Mouse (Mus musculus) CH12F3 (cell line): ENCODE measurements around the gene Nudcd2.
"Not testable (repeated sequence)": the region's sequence is repeated elsewhere in the genome, so short reads cannot be mapped to it uniquely, and the experiment has no call there.

Source experiments
- in situ Hi-C: fragments of 300-500 bp; cut with MboI; formaldehyde crosslinking; loops from 2 replicates; pipeline ENCODE4 v1.14.3; 2020; ENCODE audit warnings: low sequenced_read_pairs

The Nudcd2 gene

DNA sequence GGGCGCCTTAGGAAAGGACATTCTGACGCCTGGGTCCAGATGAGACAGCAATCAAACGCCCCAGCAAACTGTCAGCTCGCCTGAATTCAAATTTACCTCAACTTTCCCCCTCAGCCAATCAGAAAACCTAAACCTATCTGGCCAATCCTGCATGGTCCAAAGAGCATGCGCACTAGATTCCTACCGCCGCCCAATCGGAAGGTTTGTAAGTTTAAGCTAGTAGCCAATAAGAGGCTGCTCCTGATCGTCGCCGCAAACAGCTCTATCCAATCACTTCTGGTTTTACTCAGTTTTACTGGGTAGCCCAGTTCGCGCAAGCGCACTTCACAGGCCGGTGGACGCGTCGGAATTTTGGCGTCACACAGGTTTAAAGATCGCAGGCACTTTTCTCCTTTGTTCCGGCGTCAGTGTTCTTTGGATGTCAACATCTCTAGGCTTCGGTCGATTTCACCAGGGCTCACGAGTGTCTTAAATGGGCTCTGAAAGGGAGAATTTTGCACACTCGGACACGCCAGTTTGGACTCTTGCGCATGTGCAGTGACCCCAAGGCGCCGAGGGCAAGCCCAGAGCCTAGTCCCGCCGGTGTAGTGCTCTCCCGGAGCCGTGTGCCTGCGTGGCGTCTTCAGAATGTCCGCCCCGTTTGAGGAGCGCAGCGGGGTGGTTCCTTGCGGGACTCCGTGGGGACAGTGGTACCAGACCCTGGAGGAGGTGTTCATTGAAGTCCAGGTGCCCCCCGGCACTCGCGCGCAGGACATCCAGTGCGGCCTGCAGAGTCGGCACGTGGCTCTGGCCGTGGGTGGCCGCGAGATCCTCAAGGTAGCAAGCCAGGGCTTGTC lies at the start of gene Nudcd2, which contains the start of gene Hmmr:
TSS of gene Nudcd2 (plus strand) at position 329 of the 836 bp plus-strand sequence.
TSS of gene Hmmr (minus strand) at position 84 of the 836 bp plus-strand sequence.
- in situ Hi-C loops, result no loop called here

DNA sequence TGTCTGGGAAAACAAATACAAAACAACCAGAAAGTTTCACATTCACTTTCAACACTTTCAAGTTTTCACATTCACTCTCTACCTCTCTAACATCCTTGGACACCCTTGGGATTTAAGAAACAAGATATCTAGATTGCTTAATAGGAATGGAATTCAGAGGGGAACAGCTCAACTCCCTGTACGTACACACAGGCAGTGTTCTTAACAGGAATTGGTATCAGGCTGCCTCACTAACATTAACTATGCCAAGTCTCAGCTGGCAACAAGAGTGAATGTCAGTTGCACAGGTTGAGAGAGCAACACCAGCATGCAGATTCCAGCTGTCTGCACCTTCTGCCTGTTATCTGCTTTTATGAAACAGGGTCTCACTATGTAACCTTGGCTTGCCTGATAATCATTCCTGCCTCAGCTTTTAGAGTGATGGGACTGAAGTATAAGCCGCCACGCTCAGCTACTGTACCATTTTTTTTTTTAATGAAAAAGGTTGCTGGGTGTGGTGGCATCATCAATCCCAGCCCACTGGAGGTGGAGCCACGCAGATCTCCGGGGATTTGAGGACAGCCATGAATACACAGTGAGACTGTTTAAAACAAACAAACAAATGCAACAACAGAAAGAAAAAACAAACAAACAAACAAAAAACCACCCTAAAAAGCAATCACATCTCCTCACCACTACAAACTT lies 42.9 kb upstream of the Nudcd2 start:
- in situ Hi-C loops, result no loop called here

DNA sequence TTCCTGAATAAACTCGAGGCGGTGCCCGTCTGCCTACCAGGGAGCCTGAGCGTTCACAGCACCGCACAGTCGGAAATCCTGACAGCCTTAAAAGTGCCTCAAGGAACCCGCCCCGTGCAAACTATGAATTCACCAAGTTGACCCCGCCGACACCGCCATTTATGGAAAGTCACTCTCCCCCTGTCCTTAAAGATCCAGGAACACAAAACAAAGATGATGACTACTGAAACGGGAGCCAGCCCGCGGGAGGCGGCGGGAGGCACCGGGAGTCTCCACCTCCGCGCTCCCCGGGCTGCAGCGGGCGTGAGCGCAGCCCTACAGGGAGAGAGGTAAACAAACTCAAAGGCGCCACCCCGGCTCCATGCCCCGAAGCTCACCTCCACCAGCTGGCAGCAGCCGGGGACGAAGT lies 41.4 kb upstream of the Nudcd2 start:
- in situ Hi-C loops, result no loop called here

DNA sequence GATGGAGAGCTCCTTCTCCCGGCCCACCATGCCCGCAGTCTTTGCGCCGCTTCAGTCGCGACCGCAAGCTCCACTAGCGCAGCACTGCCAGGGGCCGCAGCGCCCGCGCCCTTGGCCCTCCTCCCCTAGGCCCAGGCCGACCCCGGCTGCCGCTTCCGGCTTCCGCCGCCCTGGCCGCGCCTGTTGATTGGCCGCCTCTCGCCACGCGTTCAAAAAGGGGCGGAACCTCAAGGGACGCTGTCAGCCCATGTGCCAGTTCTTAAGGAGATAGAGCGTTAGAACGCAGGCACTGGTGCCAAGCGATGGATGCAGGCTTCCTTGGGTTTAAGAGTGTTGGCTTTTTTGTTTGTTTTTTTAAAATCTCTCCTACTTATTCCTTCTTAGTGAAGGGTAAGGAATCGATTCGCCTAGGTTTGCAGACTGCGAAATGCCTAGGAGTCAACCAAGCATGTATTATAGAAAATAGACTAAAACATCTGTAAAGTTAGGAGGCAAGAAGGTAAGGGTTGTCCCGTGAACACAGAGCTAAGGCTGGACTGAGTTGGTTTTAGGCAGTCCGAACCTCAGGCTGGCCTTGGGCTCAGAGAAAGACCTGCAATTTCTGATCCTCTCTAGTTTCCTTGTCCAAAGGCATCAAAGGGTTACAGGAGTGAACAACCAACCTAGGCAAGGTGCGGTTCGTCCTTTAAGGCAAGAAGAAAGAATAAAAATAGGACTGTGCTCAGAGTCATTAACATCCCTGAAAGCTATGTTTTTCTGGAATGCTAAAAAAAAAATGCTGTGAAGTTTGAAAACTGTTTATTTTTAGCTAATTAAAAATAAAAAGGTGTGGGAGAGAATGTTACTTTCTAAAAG lies 40.7 kb upstream of the Nudcd2 start:
- in situ Hi-C loops, result no loop called here

DNA sequence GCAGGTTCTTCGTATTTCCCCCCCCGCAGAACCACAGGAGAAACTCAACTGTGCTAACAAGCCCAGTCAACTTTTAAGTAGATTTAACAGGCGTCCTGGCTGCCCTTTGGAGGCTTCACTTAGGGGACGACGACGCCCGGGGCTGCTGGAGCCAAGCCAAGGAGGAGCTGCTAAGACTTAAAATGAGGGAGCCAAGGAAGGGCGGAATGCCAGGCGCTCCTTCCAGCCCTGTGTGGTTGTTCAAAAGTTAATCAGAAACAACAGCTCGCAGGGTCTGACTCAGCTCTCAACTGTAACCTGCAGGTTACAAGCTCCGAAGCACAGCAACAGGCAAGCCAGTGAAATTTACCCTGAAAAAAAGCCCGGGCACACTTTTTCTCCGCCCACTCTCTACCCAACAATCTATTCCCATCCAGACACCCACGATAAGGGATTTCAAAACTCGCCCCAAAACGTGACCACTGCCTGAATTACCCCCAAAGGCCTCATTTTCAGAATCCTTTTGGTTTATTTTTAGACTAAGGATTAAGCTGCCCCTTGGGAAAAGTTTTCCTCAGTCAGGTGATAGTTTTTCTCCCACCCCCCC lies 40.0 kb upstream of the Nudcd2 start:
- in situ Hi-C loops, result no loop called here

DNA sequence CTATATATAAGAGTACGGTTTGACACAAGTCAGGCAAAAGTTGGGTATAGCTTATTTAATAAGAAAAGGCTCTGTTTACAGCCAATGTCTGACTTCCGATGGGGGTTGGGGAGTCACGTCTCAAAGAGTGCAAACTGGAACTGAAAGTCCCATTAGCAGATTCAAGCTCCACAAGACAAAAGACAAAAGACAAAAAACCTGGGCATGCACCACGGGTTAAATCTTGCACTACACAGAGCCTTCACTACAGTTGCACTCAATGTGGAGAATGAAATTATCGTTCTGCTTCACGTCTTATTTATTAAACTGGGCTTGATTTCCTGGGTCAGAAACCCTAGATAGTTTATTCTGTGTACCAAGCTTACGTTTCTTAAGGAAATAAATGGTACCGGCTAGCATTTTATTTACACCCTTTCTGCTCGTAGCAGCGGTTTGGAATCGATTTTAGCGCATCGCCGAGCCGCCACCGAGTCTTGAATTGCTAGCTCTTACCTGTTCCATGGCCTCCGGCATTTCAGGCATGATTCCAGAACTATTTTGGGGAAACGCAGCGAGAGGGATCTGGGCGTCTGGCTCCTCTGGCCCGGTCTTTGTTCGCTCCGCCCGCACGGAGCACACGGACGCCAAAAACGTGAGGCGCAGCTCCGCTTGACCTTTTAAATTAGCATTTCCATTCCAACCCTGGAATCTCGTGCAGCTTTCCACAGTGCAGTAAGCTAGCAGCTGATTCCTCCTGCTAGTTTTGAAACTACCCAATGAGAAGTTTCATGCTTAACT lies 39.0 kb upstream of the Nudcd2 start:
- in situ Hi-C loops, result no loop called here

DNA sequence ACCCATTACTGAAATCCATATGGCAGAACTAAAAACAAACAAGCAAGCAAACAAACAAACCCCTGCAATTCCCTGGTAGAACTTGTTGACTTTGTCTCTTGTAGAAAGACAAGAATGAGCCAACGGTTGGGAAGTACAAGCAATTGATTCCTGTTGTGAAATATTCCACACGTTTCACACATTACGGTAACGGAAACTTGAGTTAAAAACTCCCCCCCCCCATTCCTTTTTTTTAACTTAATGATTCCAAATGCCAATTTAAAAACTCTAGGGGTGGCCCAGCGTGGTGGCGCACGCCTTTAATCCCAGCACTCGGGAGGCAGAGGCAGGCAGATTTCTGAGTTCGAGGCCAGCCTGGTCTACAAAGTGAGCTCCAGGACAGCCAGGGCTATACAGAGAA lies 38.4 kb upstream of the Nudcd2 start, which contains the start of gene Mat2b:
TSS of gene Mat2b (minus strand) at position 101 of the 400 bp plus-strand sequence.
- in situ Hi-C loops, result no loop called here

DNA sequence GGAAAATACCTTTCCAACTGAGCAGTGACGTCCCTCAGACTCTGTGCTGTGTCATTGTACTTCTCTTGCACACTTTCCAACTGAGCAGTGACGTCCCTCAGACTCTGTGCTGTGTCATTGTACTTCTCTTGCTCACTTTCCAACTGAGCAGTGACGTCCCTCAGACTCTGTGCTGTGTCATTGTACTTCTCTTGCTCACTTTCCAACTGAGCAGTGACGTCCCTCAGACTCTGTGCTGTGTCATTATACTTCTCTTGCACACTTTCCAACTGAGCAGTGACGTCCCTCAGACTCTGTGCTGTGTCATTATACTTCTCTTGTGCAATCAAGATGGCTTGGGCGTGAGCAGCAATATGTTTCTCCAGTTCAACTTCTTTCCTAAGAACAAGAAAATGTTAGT lies 23.6 kb upstream of the Nudcd2 start:
- in situ Hi-C loops, result not testable (repeated sequence)

DNA sequence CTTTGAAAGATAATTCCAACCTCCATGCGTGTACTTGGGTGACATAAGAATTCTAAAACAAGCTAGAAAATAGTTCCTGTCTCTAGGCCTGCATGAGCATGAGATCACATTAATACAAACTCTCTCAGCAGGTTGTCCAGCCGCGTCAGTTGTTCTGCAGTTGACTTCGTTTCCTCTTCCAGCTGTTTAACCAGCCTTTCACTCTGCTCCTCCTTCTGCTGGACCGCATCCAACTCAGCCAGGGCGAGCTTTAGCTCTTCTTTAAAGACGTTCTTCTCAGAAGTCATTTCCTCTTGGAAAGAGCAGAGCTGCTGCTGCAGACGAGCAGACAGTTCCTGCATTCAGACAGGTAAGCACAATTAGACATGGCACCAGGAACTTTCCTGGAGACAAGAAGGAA lies 19.6 kb upstream of the Nudcd2 start:
- in situ Hi-C loops, result no loop called here

DNA sequence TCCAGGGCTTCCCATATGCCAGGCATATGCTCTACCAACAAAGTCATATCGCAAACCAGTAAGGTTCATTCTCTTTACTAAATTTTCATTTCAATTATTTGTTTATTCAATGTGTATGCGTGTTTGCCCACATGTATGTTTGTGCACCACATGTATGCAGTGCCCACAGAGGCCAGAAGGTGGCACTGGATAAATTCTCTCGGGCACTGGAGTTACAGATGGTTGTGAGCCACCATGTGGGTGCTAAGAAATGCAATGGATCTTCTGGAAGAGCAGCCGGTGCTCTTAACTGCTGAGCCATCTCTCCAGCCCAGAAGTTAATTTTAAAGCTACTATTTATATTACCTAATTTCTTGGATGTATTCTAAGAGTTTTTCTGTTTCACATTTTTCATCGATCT lies 17.9 kb upstream of the Nudcd2 start:
- in situ Hi-C loops, result no loop called here

DNA sequence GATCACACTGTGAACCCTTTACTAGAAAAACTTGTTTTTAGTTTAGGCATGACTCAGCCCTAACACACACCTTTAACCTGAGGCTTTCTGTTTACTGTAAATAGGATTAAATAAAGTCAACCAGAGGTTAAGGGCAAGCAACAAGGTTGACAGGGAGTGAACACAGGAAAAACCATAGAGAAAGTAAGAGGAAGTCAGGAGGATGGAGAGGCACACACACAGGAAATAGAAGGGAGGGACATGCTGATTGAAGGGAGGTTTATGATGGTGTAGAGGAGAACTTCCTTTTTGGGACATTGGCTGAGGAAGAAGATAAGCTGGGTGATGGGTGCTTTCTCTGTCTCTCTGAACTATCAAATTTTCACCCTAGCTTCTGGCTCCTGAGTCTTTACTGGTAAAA lies 15.1 kb upstream of the Nudcd2 start:
- in situ Hi-C loops, result no loop called here

DNA sequence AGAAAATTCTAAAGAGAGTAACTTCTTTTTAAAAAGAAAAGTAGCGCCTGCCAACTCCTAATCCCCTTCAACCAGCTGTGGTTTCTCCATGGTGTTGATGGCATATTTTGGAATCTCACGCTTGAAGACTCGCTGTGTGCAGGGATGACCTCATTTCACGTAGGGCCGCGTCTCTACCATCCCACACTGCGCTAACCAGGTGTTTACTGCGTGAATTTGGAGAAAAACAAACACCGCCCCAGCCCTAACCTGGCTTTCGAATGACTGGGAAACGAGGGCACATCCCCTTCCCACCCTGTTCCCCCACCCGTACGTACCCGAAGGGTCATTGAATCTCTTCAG lies 499 bp upstream of the Nudcd2 start:
- in situ Hi-C loops, result no loop called here

DNA sequence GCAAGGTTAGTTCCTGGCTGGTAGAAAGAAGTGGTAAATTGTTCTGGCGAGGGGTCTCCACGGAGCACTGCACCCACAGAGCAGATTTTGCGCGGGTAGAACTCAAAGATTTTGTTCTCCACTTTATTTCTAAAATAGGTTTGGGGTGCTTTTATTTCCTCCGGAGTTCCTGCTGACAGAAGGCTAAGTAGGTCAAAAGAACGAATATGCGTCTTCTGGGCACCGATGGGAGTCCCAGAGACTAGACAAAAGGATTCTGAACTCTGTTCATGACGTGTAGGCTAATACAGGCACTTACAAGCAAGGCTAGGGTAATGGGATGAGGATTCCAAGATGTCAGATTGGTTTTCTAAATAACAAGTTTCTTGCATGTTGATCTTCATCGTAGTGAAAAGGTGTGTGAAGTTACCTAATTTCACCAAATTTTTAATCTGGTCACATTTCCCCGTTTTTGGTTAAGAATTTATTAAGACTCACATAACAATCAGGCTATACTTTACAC lies 835 bp downstream of the Nudcd2 start:
- in situ Hi-C loops, result no loop called here

DNA sequence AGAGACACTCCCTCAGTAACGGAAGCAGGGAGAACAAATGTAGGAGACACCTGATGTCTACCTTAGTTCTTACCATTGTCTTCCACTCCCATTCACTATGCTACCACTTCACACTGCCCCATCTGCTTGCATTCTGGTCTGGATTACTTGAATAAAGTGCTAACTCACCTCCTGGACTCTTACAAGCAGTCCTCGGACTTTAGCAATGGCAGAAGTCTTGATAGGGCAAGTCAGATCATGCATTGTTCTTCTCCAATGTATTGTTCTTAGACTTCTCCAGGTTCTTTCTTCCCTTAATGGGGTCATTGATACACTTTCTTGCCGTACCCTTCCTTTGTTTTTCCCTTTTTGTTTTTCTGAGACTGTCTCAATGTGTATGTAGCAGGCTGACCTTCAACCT lies 3.9 kb downstream of the Nudcd2 start:
- in situ Hi-C loops, result no loop called here

DNA sequence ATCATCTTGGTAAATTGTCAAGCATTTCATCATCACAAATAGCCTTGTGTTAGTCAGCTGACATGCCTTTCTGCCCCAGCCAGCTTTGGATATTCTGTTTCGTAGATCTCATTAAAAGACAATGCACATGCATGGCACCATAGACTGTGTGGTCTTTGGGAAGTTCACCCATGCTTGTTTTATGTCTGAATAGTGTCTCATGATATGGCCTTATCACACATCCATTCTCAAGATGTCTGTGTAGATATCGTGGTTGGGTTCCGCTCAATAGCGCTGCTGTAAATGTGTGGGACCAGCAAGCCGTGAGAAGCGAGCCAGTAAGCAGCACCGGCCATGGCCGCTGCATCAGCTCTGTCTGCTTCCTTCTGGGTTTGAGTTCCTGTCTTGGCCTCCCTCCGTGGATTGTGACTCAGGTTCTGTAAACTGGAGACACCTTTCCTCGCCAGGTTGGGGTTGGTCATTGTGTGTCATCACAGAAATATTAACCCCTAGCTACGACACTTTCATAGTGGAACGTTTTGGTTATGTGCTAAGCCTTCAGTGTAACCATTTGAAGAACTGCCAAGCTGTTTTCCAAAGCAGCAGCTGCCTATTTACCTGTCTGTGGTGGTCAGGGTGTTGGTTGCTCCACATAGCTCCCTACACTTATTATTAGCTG lies 8.3 kb downstream of the Nudcd2 start:
- in situ Hi-C loops, result no loop called here

DNA sequence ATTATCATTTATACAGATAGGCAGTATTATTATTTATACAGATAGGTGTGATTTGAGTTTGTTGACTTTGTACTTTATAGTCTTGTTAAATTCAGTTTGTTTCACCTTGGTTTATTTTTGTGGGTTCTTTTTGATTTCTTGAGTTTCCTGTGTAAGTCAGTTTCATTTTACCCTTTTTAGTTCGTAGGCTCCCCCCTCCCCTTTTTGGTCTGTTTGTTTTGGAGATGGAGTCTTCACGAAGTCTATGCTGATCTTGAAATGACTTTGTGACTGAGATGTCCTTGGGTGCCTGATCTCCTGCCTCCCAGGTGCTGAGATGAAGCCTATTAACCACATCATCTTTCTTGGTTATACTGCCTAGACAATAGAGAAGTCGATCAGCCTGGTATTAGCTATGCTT lies 10.9 kb downstream of the Nudcd2 start:
- in situ Hi-C loops, result no loop called here

DNA sequence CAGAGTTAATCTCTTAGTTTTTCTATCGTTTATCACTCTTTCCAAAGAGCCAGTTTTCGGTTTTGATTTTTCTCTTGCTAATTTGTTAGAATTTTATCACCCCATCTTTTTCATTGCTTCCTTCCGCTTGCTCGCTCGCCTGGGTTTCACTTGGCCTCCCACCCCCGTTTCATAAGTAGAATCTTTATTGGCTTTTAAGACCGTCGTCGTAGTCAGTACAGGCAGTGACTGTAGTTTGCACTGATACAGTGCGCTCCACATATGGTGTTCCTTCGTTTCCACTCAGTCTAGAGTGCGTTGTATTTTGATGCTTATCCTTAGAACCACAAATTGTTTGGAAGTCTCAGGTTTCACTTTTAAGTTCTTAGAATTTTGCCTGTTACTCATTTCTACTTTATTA lies 12.9 kb downstream of the Nudcd2 start:
- in situ Hi-C loops, result no loop called here

DNA sequence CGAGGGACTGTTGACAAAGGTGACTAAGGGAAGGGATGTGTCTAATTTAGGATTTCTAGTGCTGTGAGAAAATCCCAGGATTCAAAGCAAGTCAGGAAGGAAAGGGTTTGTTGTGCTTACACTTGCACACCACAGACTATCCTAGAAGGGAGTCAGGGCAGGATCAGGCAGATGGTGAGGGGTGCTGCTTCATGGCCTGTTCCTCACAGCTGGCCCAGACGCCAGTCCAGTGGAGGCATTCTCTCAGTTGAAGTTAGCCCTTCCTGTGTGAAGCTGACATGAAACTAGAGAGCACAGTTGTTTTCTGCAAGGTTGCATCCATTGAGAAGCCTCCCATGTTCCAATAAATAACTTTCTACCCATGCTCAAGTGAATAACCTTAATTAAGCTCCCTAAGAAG lies 14.2 kb downstream of the Nudcd2 start:
- in situ Hi-C loops, result no loop called here

DNA sequence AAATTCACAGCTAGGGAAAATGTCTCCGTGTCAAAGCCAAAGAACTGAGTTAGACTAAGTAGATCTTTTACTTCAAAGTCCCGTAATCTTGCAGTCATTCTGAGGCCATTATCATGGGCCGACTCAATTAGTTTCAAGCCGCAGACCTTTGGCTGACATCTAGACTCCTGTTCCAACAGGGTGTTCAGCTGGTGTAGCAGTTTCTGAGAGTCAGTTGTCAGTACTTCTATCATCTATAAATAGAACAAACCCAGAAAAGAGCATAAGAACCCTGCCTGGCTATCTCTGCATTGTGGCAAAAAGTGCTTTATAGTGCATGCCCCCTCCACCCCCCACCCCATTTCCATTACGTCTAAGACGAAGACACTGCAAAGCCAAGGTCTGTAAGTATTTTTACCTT lies 20.4 kb downstream of the Nudcd2 start:
- in situ Hi-C loops, result no loop called here

DNA sequence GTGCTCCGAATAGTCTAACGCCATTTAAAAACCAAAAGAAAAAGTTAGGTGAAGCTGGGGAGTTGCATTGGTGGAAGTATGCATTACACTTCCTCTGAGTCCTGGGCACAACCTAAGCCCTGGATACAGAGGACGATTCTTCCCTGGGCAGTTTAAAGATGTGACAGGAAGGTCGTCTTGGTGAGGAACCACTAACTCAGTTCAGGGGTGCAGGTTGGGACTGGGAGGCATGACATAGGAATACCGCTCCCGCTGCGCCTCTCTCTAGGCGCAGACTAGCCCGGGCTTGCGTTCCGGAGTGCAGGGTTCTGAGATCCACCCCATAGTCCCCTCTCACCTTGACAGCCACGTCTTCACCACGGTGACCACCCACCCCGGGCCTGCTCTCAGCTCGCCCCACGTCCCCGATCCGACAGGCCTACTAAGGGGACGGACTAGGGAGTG lies 21.2 kb downstream of the Nudcd2 start:
- in situ Hi-C loops, result no loop called here
